Mouse (Mus musculus): ENCODE data around the gene Fthl17c.
"Not testable (repeated sequence)": the region's sequence is repeated elsewhere in the genome, so short reads cannot be mapped to it uniquely, and the experiment has no call there.

Fthl17c gene

GRCm38 (mm10) chrX:8976459-8976858 lies at the start of gene Fthl17c:
Gene Fthl17c (minus strand): TSS chrX:8976559.
- not testable (repeated sequence) for DNase-seq (ENCODE audit: extremely low read depth, insufficient read length, low spot score)

GRCm38 (mm10) chrX:9019481-9019880 lies 43.1 kb upstream of the Fthl17c start:
- DNase-seq (ENCODE audit: extremely low read depth, insufficient read length, low spot score), result no peak

- DNase-seq (ENCODE audit: extremely low read depth, insufficient read length, low spot score), result no peak
Observed at GRCm38 (mm10) chrX:9016079-9016478, 39.7 kb upstream of the Fthl17c start.

- not testable (repeated sequence) for DNase-seq (ENCODE audit: extremely low read depth, insufficient read length, low spot score)
Observed at GRCm38 (mm10) chrX:8986655-8987054, 10.3 kb upstream of the Fthl17c start, which contains the start of gene Fthl17d. Gene Fthl17d (minus strand): TSS chrX:8986755.

- not testable (repeated sequence) for DNase-seq (ENCODE audit: extremely low read depth, insufficient read length, low spot score)
Observed at GRCm38 (mm10) chrX:8964618-8965017, 11.7 kb downstream of the Fthl17c start.

GRCm38 (mm10) chrX:8962875-8963274 lies 13.5 kb downstream of the Fthl17c start, which contains the start of gene Fthl17b:
Gene Fthl17b (minus strand): TSS chrX:8962975.
- not testable (repeated sequence) for DNase-seq (ENCODE audit: extremely low read depth, insufficient read length, low spot score)

GRCm38 (mm10) chrX:8948130-8948805 lies 28.1 kb downstream of the Fthl17c start:
- peak; percentile 9 for DNase-seq (ENCODE audit: extremely low read depth, insufficient read length, low spot score)

- no peak for DNase-seq (ENCODE audit: extremely low read depth, insufficient read length, low spot score)
Observed at GRCm38 (mm10) chrX:8944041-8944440, 32.3 kb downstream of the Fthl17c start.

GRCm38 (mm10) chrX:8927308-8927707 lies 49.1 kb downstream of the Fthl17c start:
- DNase-seq (ENCODE audit: extremely low read depth, insufficient read length, low spot score), result no peak

Data from 3134 (cell line).